In genomic region chr15:25909783-25910494, GRCm38 (mm10) we compare ENCODE assay signal across 12 mouse cellular contexts.
DNase-seq lines count a peak whose midpoint lies in the region; ATAC-seq and TF ChIP-seq lines count a peak whose summit lies in the region.
"Had no signal": no experiment of that assay in that cellular context is flagged by ENCODE, and none has a peak within 500 bp of the region (broad histone marks: within the 10 kb centered on the region; RNA-seq: fewer than 3 reads in every experiment).

No protein-coding gene starts in this region.

- no peak for DNase-seq in liver, embryonic 11.5 days (ENCODE audit: low spot score)
- no peak for DNase-seq in liver
- no peak for DNase-seq in gastrocnemius, postnatal 4 days (ENCODE audit: low spot score in 2 of 2)
- no peak for DNase-seq in right cerebral cortex, postnatal 36 days (ENCODE audit: low spot score in 2 of 2)
- DNase-seq in c-Kit-positive CD71-positive TER-119-positive erythroid progenitor cells, embryonic 14.5 days (ENCODE audit: low spot score) = no peak
- DNase-seq: cerebellum, adult 9-10 months had no signal

- no peaks in the 10 kb centered on the region for H3K9me3 ChIP-seq in liver, embryonic 11.5 days (ENCODE audit: control insufficient read depth, low read length)
- no peaks in the 10 kb centered on the region for H3K9me3 ChIP-seq in liver, embryonic 12.5 days (replicated peaks)
- H3K9me3 ChIP-seq: intestine, embryonic 15.5 days; neural tube, embryonic 12.5 days; stomach, embryonic 15.5 days had no signal

- H3K27me3 ChIP-seq in liver, embryonic 11.5 days (replicated peaks; ENCODE audit: control insufficient read depth, insufficient read depth, low read length) = no peaks in the 10 kb centered on the region
- H3K27me3 ChIP-seq in liver, embryonic 12.5 days (replicated peaks) = no peaks in the 10 kb centered on the region
- H3K27me3 ChIP-seq: intestine, embryonic 15.5 days; neural tube, embryonic 12.5 days; stomach, embryonic 15.5 days had no signal

- 43% methylated on average over 11 of the region's 11 CpGs for WGBS in liver, embryonic 11.5 days
- 27% methylated on average over 11 of the region's 11 CpGs for WGBS in liver, embryonic 12.5 days (ENCODE audit: insufficient replicate concordance)

- no peak overlapping the region for H3K27ac ChIP-seq in liver, embryonic 11.5 days (ENCODE audit: low read depth, low read length)
- peak overlapping the region; percentile 90 for H3K27ac ChIP-seq in bone marrow macrophage, adult 2 months (ENCODE audit: insufficient read depth, low read depth, low read length)
- peak overlapping the region; percentile 59 for H3K27ac ChIP-seq in liver, embryonic 12.5 days
- H3K27ac ChIP-seq: intestine, embryonic 15.5 days; neural tube, embryonic 12.5 days; stomach, embryonic 15.5 days had no signal

- peaks cover 6% of the 10 kb centered on the region for H3K4me1 ChIP-seq in liver, embryonic 11.5 days (replicated peaks; ENCODE audit: control insufficient read depth, insufficient read depth, low read length)
- H3K4me1 ChIP-seq in bone marrow macrophage, adult 2 months (ENCODE audit: control insufficient read depth, insufficient read depth, low read length) = peaks cover 47% of the 10 kb centered on the region
- H3K4me1 ChIP-seq in liver, embryonic 12.5 days = peaks cover 9% of the 10 kb centered on the region; the same call in 1 of the 2 replicates
- H3K4me1 ChIP-seq: intestine, embryonic 15.5 days; neural tube, embryonic 12.5 days; stomach, embryonic 15.5 days had no signal

- H3K4me3 ChIP-seq in liver, embryonic 11.5 days (ENCODE audit: low read depth, low read length) = no peak overlapping the region
- peak overlapping the region; percentile 51 for H3K4me3 ChIP-seq in bone marrow macrophage, adult 2 months (ENCODE audit: insufficient read depth, low read length)
- H3K4me3 ChIP-seq in liver, embryonic 12.5 days = no peak overlapping the region
- H3K4me3 ChIP-seq: intestine, embryonic 15.5 days; neural tube, embryonic 12.5 days; stomach, embryonic 15.5 days had no signal

- H3K4me2 ChIP-seq in liver, embryonic 11.5 days = peak overlapping the region; percentile 10; the same call in 1 of the 2 replicates
- no peak overlapping the region for H3K4me2 ChIP-seq in liver, embryonic 12.5 days
- H3K4me2 ChIP-seq: intestine, embryonic 15.5 days; neural tube, embryonic 12.5 days; stomach, embryonic 15.5 days had no signal

- TF ChIP-seq POLR2A in bone marrow macrophage, adult 2 months (IDR thresholded peaks at IDR 0.05; ENCODE audit: borderline replicate concordance, low read depth, low read length) = no peak

- no peaks in the 10 kb centered on the region for H3K36me3 ChIP-seq in liver, embryonic 11.5 days (ENCODE audit: control insufficient read depth, insufficient read depth, low read length)
- H3K36me3 ChIP-seq in liver, embryonic 12.5 days = no peaks in the 10 kb centered on the region
- H3K36me3 ChIP-seq: intestine, embryonic 15.5 days; neural tube, embryonic 12.5 days; stomach, embryonic 15.5 days had no signal

- ATAC-seq in liver, embryonic 11.5 days (replicated peaks; ENCODE audit: low FRiP score) = no peak; the same call in 1 of the 2 replicates
- ATAC-seq in liver, embryonic 12.5 days = no peak
- peak; percentile 70 for ATAC-seq in neutrophil, adult 5-6 weeks (ENCODE audit: extremely low read depth, insufficient number of reproducible peaks, low FRiP score, poor library complexity, severe bottlenecking)
- ATAC-seq: intestine, embryonic 15.5 days had no signal

- TF ChIP-seq CTCF in bone marrow macrophage, adult 2 months (IDR thresholded peaks at IDR 0.05; ENCODE audit: low read depth, low read length) = no peak

- H3K9ac ChIP-seq in liver, embryonic 11.5 days (ENCODE audit: low read depth, low read length) = no peak overlapping the region
- H3K9ac ChIP-seq in liver, embryonic 12.5 days = no peak overlapping the region
- H3K9ac ChIP-seq: intestine, embryonic 15.5 days; neural tube, embryonic 12.5 days; stomach, embryonic 15.5 days had no signal
